Mouse (Mus musculus) effector memory CD4-positive, alpha-beta T cell, adult 5 months (primary cell): ENCODE data around the gene Serpine3. TPM values are rescaled to one million over a fixed set of nuclear protein-coding genes. Genes with fewer than 3 reads are reported as not detected.

Experiments used
- polyA plus RNA-seq: library from polyadenylated mRNA; unstranded; fragments of 100-300 nt; shearing (Covaris generic); gene quantifications from one replicate; pipeline ENCODE4 v1.2.1, GENCODE M21; 2017

The Serpine3 gene
- not detected for polyA plus RNA-seq

DNA sequence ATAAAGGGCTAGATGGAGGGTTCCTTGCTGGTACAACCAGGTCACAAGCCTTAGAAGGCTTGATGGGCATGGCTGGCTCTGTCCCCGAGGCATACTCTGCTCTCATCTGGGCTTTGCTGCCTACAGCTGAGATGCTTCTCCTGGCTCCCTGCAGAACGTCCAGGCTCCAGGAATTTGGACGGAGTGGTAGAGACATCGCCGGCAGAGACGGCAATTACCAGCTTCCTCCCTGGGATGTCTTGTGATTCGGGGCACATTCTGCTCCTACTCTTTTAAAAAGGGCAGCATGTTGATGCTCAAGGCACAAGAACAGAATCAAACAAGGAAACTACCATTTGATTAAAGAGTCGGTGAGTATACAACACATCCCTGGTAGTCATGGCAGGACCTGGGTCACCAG, at the start of gene Serpine3:
TSS of gene Serpine3 (plus strand) at position 301 of the 400 bp plus-strand sequence.

Other genes starting within 250 kb of the Serpine3 start
- gene Gucy1b2, start 207.4 kb upstream of the Serpine3 start, polyA plus RNA-seq = not detected
- gene Fam124a, start 107.9 kb upstream of the Serpine3 start, polyA plus RNA-seq = not detected
- not detected for gene Gm4131, start 96.7 kb upstream of the Serpine3 start, polyA plus RNA-seq
- gene Ints6, start 97.5 kb downstream of the Serpine3 start, polyA plus RNA-seq = 85.0 TPM
- 21.5 TPM for gene Wdfy2, start 174.0 kb downstream of the Serpine3 start, polyA plus RNA-seq